Mouse (Mus musculus) embryonic facial prominence, embryonic 15.5 days (tissue): Measurements from ENCODE around the gene Ubl4b. TPM values are rescaled to one million over a fixed set of nuclear protein-coding genes. Genes with fewer than 3 reads are reported as not detected.

Experiments
- ATAC-seq: fragments of 200-750 bp; cut with Nextera tagmentation; 2 replicates; pipeline ENCODE4 v1.8.0; 2017; ENCODE audit warnings: low read depth, moderate TSS enrichment; ENCODE audit not compliant: insufficient number of reproducible peaks, low FRiP score, low TSS enrichment
- H3K27ac ChIP-seq: fragments of 300-500 bp; sonication (generic); replicated peaks from 2 replicates; pipeline ENCODE4 v1.5.1; 2015; ENCODE audit warnings: mild to moderate bottlenecking, inconsistent platforms
- H3K27me3 ChIP-seq: fragments of 300-500 bp; sonication (generic); 2 replicates; pipeline ENCODE4 v1.6.1; 2015; ENCODE audit warnings: inconsistent platforms
- H3K36me3 ChIP-seq: fragments of 300-500 bp; sonication (generic); 2 replicates; pipeline ENCODE4 v1.6.1; 2015; ENCODE audit warnings: mild to moderate bottlenecking, inconsistent platforms
- H3K4me1 ChIP-seq: fragments of 300-500 bp; sonication (generic); 2 replicates; pipeline ENCODE4 v1.6.1; 2015; ENCODE audit warnings: inconsistent platforms
- H3K4me2 ChIP-seq: fragments of 300-500 bp; sonication (generic); replicated peaks from 2 replicates; pipeline ENCODE4 v1.6.1; 2015; ENCODE audit warnings: mild to moderate bottlenecking, inconsistent platforms
- H3K4me3 ChIP-seq: fragments of 300-500 bp; sonication (generic); replicated peaks from 2 replicates; pipeline ENCODE4 v1.5.1; 2015; ENCODE audit warnings: mild to moderate bottlenecking, inconsistent platforms
- H3K9ac ChIP-seq: fragments of 300-500 bp; sonication (generic); 2 replicates; pipeline ENCODE4 v1.6.1; 2015; ENCODE audit warnings: inconsistent platforms
- H3K9me3 ChIP-seq: fragments of 300-500 bp; sonication (generic); replicated peaks from 2 replicates; pipeline ENCODE4 v1.6.1; 2016; ENCODE audit warnings: inconsistent platforms
- WGBS: fragments of 180-500 bp; shearing (Covaris S2); methylation state at CpG from one replicate; pipeline ENCODE4 v1.1.7; 2015; 5-methylcytosine and 5-hydroxymethylcytosine counted together
- polyA plus RNA-seq: library from polyadenylated mRNA; unstranded; fragments of >200 nt; fragmentation: Nextera tagmentation; extraction: Ambion mirVana; gene quantifications from 2 replicates; pipeline ENCODE4 v1.2.1, GENCODE M21; 2015

The Ubl4b gene
- polyA plus RNA-seq, 1 experiment from 2014 or later: not detected

GRCm38 (mm10) chr3:107583893-107584292, 29.0 kb upstream of the Ubl4b start:
- peaks cover 80% of the 10 kb centered on the region for H3K27me3 ChIP-seq
- H3K36me3 ChIP-seq: no peaks in the 10 kb centered on the region
- ATAC-seq: no peak
- H3K9ac ChIP-seq: no peak overlapping the region
- no peak overlapping the region for H3K27ac ChIP-seq
- no peak overlapping the region for H3K4me3 ChIP-seq
- no peaks in the 10 kb centered on the region for H3K9me3 ChIP-seq
- H3K4me1 ChIP-seq: peaks cover 24% of the 10 kb centered on the region
- 27% methylated on average over 1 of the region's 1 CpGs for WGBS
- H3K4me2 ChIP-seq: peak overlapping the region; percentile 76; the same call in 1 of the 2 replicates

- Histone ChIP-seq H3K4me1 (peaks cover 24% of the 10 kb centered on the region), H3K27ac (peak overlapping the region; percentile 36), H3K36me3 (no peaks in the 10 kb centered on the region), H3K9ac (0 out of 2 replicates have a peak overlapping the region, but pooled peaks have one; percentile 5), H3K27me3 (peaks cover 73% of the 10 kb centered on the region), H3K4me3 (peak overlapping the region; percentile 42), H3K4me2 (peak overlapping the region; percentile 76), H3K9me3 (no peaks in the 10 kb centered on the region)
- under 1% methylated on average over 65 of the region's 65 CpGs for WGBS
- no peak for ATAC-seq
Observed at GRCm38 (mm10) chr3:107582875-107583767, 28.2 kb upstream of the Ubl4b start.

GRCm38 (mm10) chr3:107582130-107582874, 27.4 kb upstream of the Ubl4b start:
- WGBS: 3% methylated on average over 18 of the region's 18 CpGs
- Histone ChIP-seq H3K4me3 (peak overlapping the region; percentile 42), H3K27me3 (peaks cover 67% of the 10 kb centered on the region), H3K27ac (peak overlapping the region; percentile 36), H3K9me3 (no peaks in the 10 kb centered on the region), H3K36me3 (no peaks in the 10 kb centered on the region), H3K9ac (0 out of 2 replicates have a peak overlapping the region, but pooled peaks have one; percentile 5), H3K4me1 (peaks cover 24% of the 10 kb centered on the region), H3K4me2 (peak overlapping the region; percentile 76)
- no peak for ATAC-seq

GRCm38 (mm10) chr3:107581103-107582010, 26.5 kb upstream of the Ubl4b start:
- Histone ChIP-seq H3K36me3 (no peaks in the 10 kb centered on the region), H3K4me3 (no peak overlapping the region), H3K27ac (peak overlapping the region; percentile 60; the same call in 1 of the 2 replicates), H3K27me3 (peaks cover 57% of the 10 kb centered on the region), H3K4me2 (peak overlapping the region; percentile 17; the same call in 1 of the 2 replicates), H3K4me1 (peaks cover 24% of the 10 kb centered on the region), H3K9me3 (no peaks in the 10 kb centered on the region), H3K9ac (no peak overlapping the region)
- WGBS: 10% methylated on average over 15 of the region's 15 CpGs
- no peak for ATAC-seq

- no peaks in the 10 kb centered on the region for H3K36me3 ChIP-seq
- peaks cover 24% of the 10 kb centered on the region for H3K4me1 ChIP-seq
- H3K27ac ChIP-seq: no peak overlapping the region
- H3K27me3 ChIP-seq: peaks cover 39% of the 10 kb centered on the region
- WGBS: 14% methylated on average over 4 of the region's 4 CpGs
- H3K4me3 ChIP-seq: no peak overlapping the region
- no peak overlapping the region for H3K4me2 ChIP-seq
- H3K9ac ChIP-seq: no peak overlapping the region
- ATAC-seq: no peak
- no peaks in the 10 kb centered on the region for H3K9me3 ChIP-seq
Observed at GRCm38 (mm10) chr3:107579466-107579865, 24.6 kb upstream of the Ubl4b start.

GRCm38 (mm10) chr3:107577810-107578390, 23.0 kb upstream of the Ubl4b start:
- Histone ChIP-seq H3K27ac (no peak overlapping the region), H3K27me3 (peaks cover 23% of the 10 kb centered on the region), H3K4me2 (no peak overlapping the region), H3K4me3 (no peak overlapping the region), H3K4me1 (peaks cover 14% of the 10 kb centered on the region), H3K36me3 (no peaks in the 10 kb centered on the region), H3K9me3 (no peaks in the 10 kb centered on the region), H3K9ac (no peak overlapping the region)
- peak; percentile 63; the same call in 1 of the 2 replicates for ATAC-seq
- 29% methylated on average over 3 of the region's 3 CpGs for WGBS

- H3K4me1 ChIP-seq: peaks cover 10% of the 10 kb centered on the region; the same call in 1 of the 2 replicates
- WGBS: 72% methylated on average over 3 of the region's 3 CpGs
- ATAC-seq: no peak
- H3K4me3 ChIP-seq: no peak overlapping the region
- no peaks in the 10 kb centered on the region for H3K36me3 ChIP-seq
- peaks cover 20% of the 10 kb centered on the region for H3K27me3 ChIP-seq
- no peak overlapping the region for H3K27ac ChIP-seq
- no peaks in the 10 kb centered on the region for H3K9me3 ChIP-seq
- H3K9ac ChIP-seq: no peak overlapping the region
- no peak overlapping the region for H3K4me2 ChIP-seq
Observed at GRCm38 (mm10) chr3:107576807-107577206, 21.9 kb upstream of the Ubl4b start.

GRCm38 (mm10) chr3:107571205-107571604, 16.3 kb upstream of the Ubl4b start:
- ATAC-seq: no peak
- H3K9me3 ChIP-seq: no peaks in the 10 kb centered on the region
- H3K4me2 ChIP-seq: no peak overlapping the region
- WGBS: 58% methylated on average over 2 of the region's 2 CpGs
- H3K27ac ChIP-seq: no peak overlapping the region
- 0 out of 2 replicates have a peak, but pooled peaks cover 3% of the 10 kb centered on the region for H3K4me1 ChIP-seq
- H3K36me3 ChIP-seq: no peaks in the 10 kb centered on the region
- H3K4me3 ChIP-seq: no peak overlapping the region
- no peaks in the 10 kb centered on the region for H3K27me3 ChIP-seq
- H3K9ac ChIP-seq: no peak overlapping the region

GRCm38 (mm10) chr3:107568721-107569120, 13.8 kb upstream of the Ubl4b start:
- H3K4me1 ChIP-seq: peaks cover 3% of the 10 kb centered on the region; the same call in 1 of the 2 replicates
- 36% methylated on average over 4 of the region's 4 CpGs for WGBS
- H3K9me3 ChIP-seq: no peaks in the 10 kb centered on the region
- ATAC-seq: no peak
- H3K4me2 ChIP-seq: no peak overlapping the region
- no peak overlapping the region for H3K27ac ChIP-seq
- no peaks in the 10 kb centered on the region for H3K27me3 ChIP-seq
- H3K9ac ChIP-seq: no peak overlapping the region
- H3K36me3 ChIP-seq: no peaks in the 10 kb centered on the region
- H3K4me3 ChIP-seq: no peak overlapping the region

GRCm38 (mm10) chr3:107567766-107568165, 12.9 kb upstream of the Ubl4b start:
- Histone ChIP-seq H3K9me3 (no peaks in the 10 kb centered on the region), H3K9ac (no peak overlapping the region), H3K27me3 (no peaks in the 10 kb centered on the region), H3K4me3 (no peak overlapping the region), H3K27ac (no peak overlapping the region), H3K4me2 (no peak overlapping the region), H3K36me3 (no peaks in the 10 kb centered on the region), H3K4me1 (peaks cover 3% of the 10 kb centered on the region; the same call in 1 of the 2 replicates)
- ATAC-seq: no peak
- 67% methylated on average over 7 of the region's 7 CpGs for WGBS
